8 mouse cellular contexts compared by ENCODE assay signal in genomic region chr4:34729851-34730341, GRCm38 (mm10). TPM values are rescaled to one million over a fixed set of nuclear protein-coding genes. Genes with fewer than 3 reads are reported as not detected.
A peak's percentile ranks its signal among the peaks of the same experiment; 100 is the strongest.
DNase-seq lines count a peak whose midpoint lies in the region; ATAC-seq and TF ChIP-seq lines count a peak whose summit lies in the region.

Cfap206 (minus strand) TSS chr4:34730206.

- H3K79me2 ChIP-seq in C2C12 (ENCODE audit: control insufficient read depth, insufficient read depth): no peaks in the 10 kb centered on the region

- TF ChIP-seq CTCF in C2C12 (IDR thresholded peaks at IDR 0.05; ENCODE audit: control insufficient read depth, insufficient read depth, insufficient read length): no peak
- no peak for TF ChIP-seq CTCF in bone marrow macrophage, adult 2 months (IDR thresholded peaks at IDR 0.05; ENCODE audit: low read depth, low read length)
- no peak for TF ChIP-seq CTCF in olfactory bulb, adult 2 months (IDR thresholded peaks at IDR 0.05; ENCODE audit: insufficient read depth, low read depth, low read length)
- no peak for TF ChIP-seq CTCF in thymus, adult 2 months (IDR thresholded peaks at IDR 0.05; ENCODE audit: borderline replicate concordance, control insufficient read depth, extremely low read depth, insufficient read depth, low read length, poor library complexity)

- no peak within 1 kb of the TSS for H3K27ac ChIP-seq in bone marrow macrophage, adult 2 months (ENCODE audit: insufficient read depth, low read depth, low read length)
- H3K27ac ChIP-seq in embryonic facial prominence, embryonic 15.5 days (replicated peaks): no peak within 1 kb of the TSS
- no peak within 1 kb of the TSS for H3K27ac ChIP-seq in heart, embryonic 15.5 days
- H3K27ac ChIP-seq in olfactory bulb, adult 2 months (ENCODE audit: insufficient read depth, low read depth, low read length): no peak within 1 kb of the TSS
- no peak within 1 kb of the TSS for H3K27ac ChIP-seq in thymus, adult 2 months (ENCODE audit: control insufficient read depth, insufficient read depth, low read length)

- no peak within 1 kb of the TSS for H3K4me3 ChIP-seq in C2C12 (ENCODE audit: insufficient read depth, poor library complexity, severe bottlenecking)
- H3K4me3 ChIP-seq in bone marrow macrophage, adult 2 months (ENCODE audit: insufficient read depth, low read length): peak within 1 kb of the TSS; percentile 68
- H3K4me3 ChIP-seq in embryonic facial prominence, embryonic 15.5 days (replicated peaks): peak within 1 kb of the TSS; percentile 51
- peak within 1 kb of the TSS; percentile 60 for H3K4me3 ChIP-seq in heart, embryonic 15.5 days
- H3K4me3 ChIP-seq in olfactory bulb, adult 2 months (ENCODE audit: insufficient read depth, low read depth, low read length): peak within 1 kb of the TSS; percentile 52
- no peak within 1 kb of the TSS for H3K4me3 ChIP-seq in thymus, adult 2 months (ENCODE audit: control insufficient read depth, insufficient read depth, low read length)

- no peaks in the 10 kb centered on the region for H3K36me3 ChIP-seq in C2C12 (ENCODE audit: control insufficient read depth, insufficient read depth)
- no peaks in the 10 kb centered on the region for H3K36me3 ChIP-seq in embryonic facial prominence, embryonic 15.5 days
- no peaks in the 10 kb centered on the region for H3K36me3 ChIP-seq in heart, embryonic 15.5 days
- H3K36me3 ChIP-seq in thymus, adult 2 months (ENCODE audit: control insufficient read depth, insufficient read depth, low read length): no peaks in the 10 kb centered on the region

- H3K9ac ChIP-seq in embryonic facial prominence, embryonic 15.5 days: no peak within 1 kb of the TSS
- H3K9ac ChIP-seq in heart, embryonic 15.5 days: peak within 1 kb of the TSS; percentile 49; the same call in 1 of the 2 replicates

- H3K4me1 ChIP-seq in bone marrow macrophage, adult 2 months (ENCODE audit: control insufficient read depth, insufficient read depth, low read length): 0 out of 2 replicates have a peak, but pooled peaks cover 3% of the 10 kb centered on the region
- H3K4me1 ChIP-seq in embryonic facial prominence, embryonic 15.5 days: peaks cover 8% of the 10 kb centered on the region
- peaks cover 7% of the 10 kb centered on the region for H3K4me1 ChIP-seq in heart, embryonic 15.5 days (replicated peaks)
- H3K4me1 ChIP-seq in olfactory bulb, adult 2 months (ENCODE audit: control insufficient read depth, insufficient read depth, low read length): peaks cover 6% of the 10 kb centered on the region
- peaks cover 3% of the 10 kb centered on the region; the same call in 1 of the 2 replicates for H3K4me1 ChIP-seq in thymus, adult 2 months (replicated peaks; ENCODE audit: control insufficient read depth, insufficient read depth, low read length)

- no peaks in the 10 kb centered on the region for H3K9me3 ChIP-seq in embryonic facial prominence, embryonic 15.5 days (replicated peaks)
- H3K9me3 ChIP-seq in heart, embryonic 15.5 days (replicated peaks): no peaks in the 10 kb centered on the region

- ATAC-seq in embryonic facial prominence, embryonic 15.5 days (ENCODE audit: insufficient number of reproducible peaks, low FRiP score, low TSS enrichment, low read depth): peak; percentile 87
- peak; percentile 90 for ATAC-seq in heart, embryonic 15.5 days (replicated peaks; ENCODE audit: insufficient number of reproducible peaks, insufficient read depth, low FRiP score, low read depth)

- whole genome bisulfite sequencing in embryonic facial prominence, embryonic 15.5 days: under 1% methylated on average over 38 of the region's 38 CpGs
- WGBS in heart, embryonic 15.5 days: under 1% methylated on average over 38 of the region's 38 CpGs
- under 1% methylated on average over 38 of the region's 38 CpGs for WGBS in olfactory bulb, adult 2 months
- WGBS in thymus, adult 2 months: 2% methylated on average over 38 of the region's 38 CpGs

- H3K27me3 ChIP-seq in C2C12 (ENCODE audit: control insufficient read depth, insufficient read depth, insufficient read length): no peaks in the 10 kb centered on the region
- 0 out of 2 replicates have a peak, but pooled peaks cover 8% of the 10 kb centered on the region for H3K27me3 ChIP-seq in embryonic facial prominence, embryonic 15.5 days
- H3K27me3 ChIP-seq in heart, embryonic 15.5 days: 0 out of 2 replicates have a peak, but pooled peaks cover 3% of the 10 kb centered on the region
- H3K27me3 ChIP-seq in thymus, adult 2 months (ENCODE audit: control insufficient read depth, insufficient read depth, low read length): peaks cover 4% of the 10 kb centered on the region; the same call in 1 of the 2 replicates

- H3K4me2 ChIP-seq in embryonic facial prominence, embryonic 15.5 days (replicated peaks): peak within 1 kb of the TSS; percentile 91
- peak within 1 kb of the TSS; percentile 95 for H3K4me2 ChIP-seq in heart, embryonic 15.5 days

- H3ac ChIP-seq in C2C12 (ENCODE audit: control insufficient read depth, insufficient read length, low read depth): peak within 1 kb of the TSS; percentile 2

- H3K79me3 ChIP-seq in C2C12 (ENCODE audit: low read depth): no peaks in the 10 kb centered on the region

- no peak for TF ChIP-seq POLR2A in bone marrow macrophage, adult 2 months (IDR thresholded peaks at IDR 0.05; ENCODE audit: borderline replicate concordance, low read depth, low read length)
- TF ChIP-seq POLR2A in olfactory bulb, adult 2 months (IDR thresholded peaks at IDR 0.05; ENCODE audit: insufficient read depth, low read depth, low read length): no peak
- TF ChIP-seq POLR2A in thymus, adult 2 months (IDR thresholded peaks at IDR 0.05; ENCODE audit: control insufficient read depth, extremely low read depth, insufficient read depth, low read length, poor library complexity): no peak

- peak; percentile 89 for DNase-seq in kidney, postnatal 10 days
- DNase-seq in lung, adult 18-20 months: peak; percentile 54 to 73
- DNase-seq in thymus, adult 2 months: peak; percentile 24

TF ChIP-seq in C2C12, 6 proteins besides CTCF, POLR2A, EP300 and RAD21:
- TF ChIP-seq MYOD1 (IDR thresholded peaks at IDR 0.05; ENCODE audit: control insufficient read depth, insufficient read length, low read depth) (no peak), CEBPB (IDR thresholded peaks at IDR 0.05; ENCODE audit: low read depth) (no peak), MAX (IDR thresholded peaks at IDR 0.05) (no peak), FOSL1 (IDR thresholded peaks at IDR 0.05; ENCODE audit: insufficient read depth, low read length, poor library complexity, severe bottlenecking) (no peak), MYOG (IDR thresholded peaks at IDR 0.05; ENCODE audit: control insufficient read depth, extremely low read depth, insufficient read length) (no peak), USF1 (IDR thresholded peaks at IDR 0.05; ENCODE audit: low read depth) (no peak)

RNA-seq across cellular contexts. Expression of gene Cfap206, which starts in this region (rescaled TPM):
- polyA plus RNA-seq in C2C12 (2012; fragmentation: generic; extraction: Trizol): 0.04 TPM
- polyA plus RNA-seq in bone marrow macrophage, adult 2 months (2012; ENCODE audit: insufficient read depth, insufficient read length, missing spikeins): not detected in 2 replicates
- polyA plus RNA-seq in embryonic facial prominence, embryonic 15.5 days (2015; fragmentation: Nextera tagmentation; extraction: Ambion mirVana): 9.5 and 20.1 TPM in 2 replicates
- 0.30 and 0.81 TPM in 2 replicates for polyA plus RNA-seq in heart, embryonic 15.5 days (2015; fragmentation: Nextera tagmentation; extraction: Ambion mirVana)
- polyA plus RNA-seq in olfactory bulb, adult 2 months (2012; ENCODE audit: insufficient read depth, insufficient read length, low replicate concordance, missing spikeins): not detected in 2 replicates
- polyA plus RNA-seq in thymus, adult 2 months (2012; rRNA removed): 0.15 and 0.31 TPM in 2 replicates

Comparison
In these comparisons a context has a peak if more than half of its experiments do, and no peak if none do; other contexts are left out.
1. Peak in ATAC-seq, H3K4me3 ChIP-seq, H3K9ac ChIP-seq and H3K4me2 ChIP-seq in heart, embryonic 15.5 days; RNA of the gene not detected or under 1 TPM.
2. Peak in DNase-seq in thymus, adult 2 months; RNA of the gene not detected or under 1 TPM.
3. H3K4me3 ChIP-seq: peak in bone marrow macrophage, adult 2 months (single experiment), embryonic facial prominence, embryonic 15.5 days (single experiment) and olfactory bulb, adult 2 months (single experiment); none in C2C12 (single experiment) and thymus, adult 2 months (single experiment).
4. DNase-seq: peak in every context shown above with its lines; median percentile 89 in kidney, postnatal 10 days; 64 in lung, adult 18-20 months; 24 in thymus, adult 2 months.